Mouse (Mus musculus) cortical plate, adult 2 months (tissue): ENCODE data around the gene Prdm16.

Source experiments
- CTCF ChIP-seq: fragments of 200-500 bp; IDR thresholded peaks from 2 replicates; pipeline ENCODE4 v1.5.1; 2011; ENCODE audit warnings: mild to moderate bottlenecking, control low read depth, low read length; ENCODE audit not compliant: insufficient read depth; ENCODE audit errors: extremely low read depth
- POLR2A ChIP-seq: fragments of 200-500 bp; IDR thresholded peaks from 2 replicates; pipeline ENCODE4 v1.6.1; 2011; ENCODE audit warnings: mild to moderate bottlenecking, low read length, control low read depth; ENCODE audit not compliant: insufficient read depth; ENCODE audit errors: extremely low read depth

DNA sequence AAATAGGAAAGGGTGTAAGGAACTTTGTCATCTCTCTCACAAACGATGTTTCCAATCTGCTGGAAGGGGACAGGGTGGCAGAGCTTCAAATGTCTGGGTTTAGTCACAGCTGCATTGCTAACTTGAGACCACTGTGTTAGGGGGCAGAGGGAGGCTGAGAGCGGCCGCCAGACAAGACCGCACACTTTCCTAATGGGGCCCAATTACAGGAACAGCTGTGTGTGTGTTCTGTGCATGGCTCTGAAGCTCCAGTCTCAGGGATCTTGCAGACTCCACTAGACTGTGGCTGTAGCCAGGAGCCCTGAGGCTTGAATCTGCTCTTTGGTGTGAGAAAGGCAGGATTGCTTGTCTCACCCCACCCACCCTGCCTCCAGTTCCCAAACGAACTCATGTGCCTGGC lies 148.6 kb downstream of the Prdm16 start:
- TF ChIP-seq POLR2A (no peak), CTCF (no peak)
